Mouse (Mus musculus): Measurements from ENCODE around the gene Bmper. TPM values are rescaled to one million over a fixed set of nuclear protein-coding genes. Genes with fewer than 3 reads are reported as not detected.

Bmper gene
- total and polyA plus RNA-seq, 3 experiments = 0.11 TPM; not detected in 2

DNA sequence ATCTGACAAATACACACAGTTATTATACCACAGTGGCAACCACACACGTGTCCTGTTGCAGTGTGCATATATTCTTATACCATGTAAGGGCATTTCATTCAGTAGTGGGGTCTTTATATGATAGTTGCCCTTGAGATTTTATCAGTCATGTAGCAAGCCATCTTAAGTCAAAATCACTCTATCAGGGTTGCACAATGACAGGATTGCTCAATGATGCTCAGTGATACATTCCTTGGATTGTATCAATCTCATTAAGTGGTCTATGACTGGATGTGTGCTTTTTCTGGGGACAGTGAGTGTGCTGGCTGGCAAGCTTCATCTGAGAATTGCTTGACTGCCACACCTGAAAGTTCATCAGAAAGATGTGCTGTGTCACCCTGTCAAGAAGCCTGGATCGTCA is 135.2 kb downstream of the Bmper start:
- no peaks in the 10 kb centered on the region for H3K27me3 ChIP-seq (ENCODE audit: insufficient read depth, low read length)
- H3K36me3 ChIP-seq (replicated peaks) = no peaks in the 10 kb centered on the region
- H3K9me3 ChIP-seq (replicated peaks) = no peaks in the 10 kb centered on the region
- no peak overlapping the region for H3K4me3 ChIP-seq (ENCODE audit: low read depth, low read length)
- H3K4me1 ChIP-seq (ENCODE audit: insufficient read depth, low read depth, low read length) = no peaks in the 10 kb centered on the region
- ATAC-seq (ENCODE audit: extremely low read depth, insufficient number of reproducible peaks, low FRiP score, poor library complexity, severe bottlenecking) (no peak), DNase-seq (ENCODE audit: low spot score) (no peak)
- TF ChIP-seq GATA2 (IDR thresholded peaks at IDR 0.05; ENCODE audit: borderline replicate concordance, low read depth, low read length) (no peak), GATA1 (IDR thresholded peaks at IDR 0.05; ENCODE audit: borderline replicate concordance, low read length) (no peak)

DNA sequence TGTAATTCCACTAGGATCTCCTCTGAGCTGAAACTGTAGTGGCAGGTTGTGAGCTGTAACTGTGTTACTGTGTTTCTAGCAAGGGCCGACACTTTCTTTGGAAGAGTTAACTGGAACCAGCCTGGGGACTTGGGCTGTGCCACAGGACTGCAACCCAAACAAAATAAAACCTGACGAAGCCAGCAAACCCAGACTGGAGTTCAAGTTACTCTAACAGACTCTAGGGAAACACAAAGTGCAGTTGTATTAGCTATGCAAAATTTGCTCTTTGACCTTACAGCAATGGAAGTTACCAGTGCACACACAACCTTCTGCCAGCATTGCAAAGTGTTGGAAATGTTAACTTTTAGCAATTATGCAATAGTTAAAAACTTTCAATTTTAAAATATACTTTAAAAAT is 140.3 kb downstream of the Bmper start:
- Histone ChIP-seq H3K9me3 (replicated peaks) (no peaks in the 10 kb centered on the region), H3K4me3 (ENCODE audit: low read depth, low read length) (no peak overlapping the region), H3K36me3 (replicated peaks) (no peaks in the 10 kb centered on the region), H3K4me1 (ENCODE audit: insufficient read depth, low read depth, low read length) (no peaks in the 10 kb centered on the region), H3K27me3 (ENCODE audit: insufficient read depth, low read length) (no peaks in the 10 kb centered on the region)
- TF ChIP-seq GATA2 (IDR thresholded peaks at IDR 0.05; ENCODE audit: borderline replicate concordance, low read depth, low read length) (no peak), CTCF (IDR thresholded peaks at IDR 0.05; ENCODE audit: low read depth, low read length) (no peak), POLR2AphosphoS5 (IDR thresholded peaks at IDR 0.05; ENCODE audit: insufficient replicate concordance, low read depth, low read length) (no peak), GATA1 (IDR thresholded peaks at IDR 0.05; ENCODE audit: borderline replicate concordance, low read length) (no peak), TAL1 (conservative IDR thresholded peaks at IDR 0.05; ENCODE audit: low read depth, low read length) (no peak)
- no peak for DNase-seq (ENCODE audit: low spot score)
- ATAC-seq (ENCODE audit: extremely low read depth, insufficient number of reproducible peaks, low FRiP score, poor library complexity, severe bottlenecking) = no peak

DNA sequence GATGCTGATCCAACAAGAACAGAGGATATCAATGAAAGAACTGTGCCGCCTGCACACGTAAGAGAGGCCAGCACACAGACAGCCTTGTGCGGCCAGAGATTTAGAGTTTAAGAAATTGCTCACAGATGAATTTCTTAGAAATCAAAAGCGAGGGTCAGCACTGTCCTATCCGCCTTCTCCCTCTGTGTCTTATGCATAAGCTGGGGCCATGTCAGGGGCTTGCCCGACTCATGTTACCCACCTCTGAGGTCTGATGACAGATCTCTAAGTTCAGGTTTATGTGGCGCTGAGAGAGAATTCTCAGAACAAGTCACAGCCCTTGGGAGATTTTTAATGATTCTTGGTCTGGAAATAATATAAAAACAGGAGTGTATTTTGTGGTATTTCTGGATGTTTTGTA is 140.7 kb downstream of the Bmper start:
- H3K4me3 ChIP-seq (ENCODE audit: low read depth, low read length) = no peak overlapping the region
- H3K9me3 ChIP-seq (replicated peaks) = no peaks in the 10 kb centered on the region
- no peaks in the 10 kb centered on the region for H3K27me3 ChIP-seq (ENCODE audit: insufficient read depth, low read length)
- TF ChIP-seq GATA1 (IDR thresholded peaks at IDR 0.05; ENCODE audit: borderline replicate concordance, low read length) (no peak), GATA2 (IDR thresholded peaks at IDR 0.05; ENCODE audit: borderline replicate concordance, low read depth, low read length) (no peak), CTCF (IDR thresholded peaks at IDR 0.05; ENCODE audit: low read depth, low read length) (no peak), TAL1 (conservative IDR thresholded peaks at IDR 0.05; ENCODE audit: low read depth, low read length) (no peak), POLR2AphosphoS5 (IDR thresholded peaks at IDR 0.05; ENCODE audit: insufficient replicate concordance, low read depth, low read length) (no peak)
- ATAC-seq (ENCODE audit: extremely low read depth, insufficient number of reproducible peaks, low FRiP score, poor library complexity, severe bottlenecking) = no peak
- no peaks in the 10 kb centered on the region for H3K36me3 ChIP-seq (replicated peaks)
- H3K4me1 ChIP-seq (ENCODE audit: insufficient read depth, low read depth, low read length) = no peaks in the 10 kb centered on the region
- no peak for DNase-seq (ENCODE audit: low spot score)

GRCm38 (mm10) chr9:23364047-23364446 is 141.2 kb downstream of the Bmper start:
- H3K4me1 ChIP-seq (ENCODE audit: insufficient read depth, low read depth, low read length) = no peaks in the 10 kb centered on the region
- H3K36me3 ChIP-seq (replicated peaks) = no peaks in the 10 kb centered on the region
- no peak for ATAC-seq (ENCODE audit: extremely low read depth, insufficient number of reproducible peaks, low FRiP score, poor library complexity, severe bottlenecking)
- no peaks in the 10 kb centered on the region for H3K9me3 ChIP-seq (replicated peaks)
- H3K27me3 ChIP-seq (ENCODE audit: insufficient read depth, low read length) = no peaks in the 10 kb centered on the region
- no peak overlapping the region for H3K4me3 ChIP-seq (ENCODE audit: low read depth, low read length)
- no peak for DNase-seq (ENCODE audit: low spot score)
- no peak for TF ChIP-seq TAL1 (conservative IDR thresholded peaks at IDR 0.05; ENCODE audit: low read depth, low read length)
- no peak for TF ChIP-seq POLR2AphosphoS5 (IDR thresholded peaks at IDR 0.05; ENCODE audit: insufficient replicate concordance, low read depth, low read length)
- no peak for TF ChIP-seq GATA1 (IDR thresholded peaks at IDR 0.05; ENCODE audit: borderline replicate concordance, low read length)
- TF ChIP-seq CTCF (IDR thresholded peaks at IDR 0.05; ENCODE audit: low read depth, low read length) = no peak
- TF ChIP-seq GATA2 (IDR thresholded peaks at IDR 0.05; ENCODE audit: borderline replicate concordance, low read depth, low read length) = no peak

DNA sequence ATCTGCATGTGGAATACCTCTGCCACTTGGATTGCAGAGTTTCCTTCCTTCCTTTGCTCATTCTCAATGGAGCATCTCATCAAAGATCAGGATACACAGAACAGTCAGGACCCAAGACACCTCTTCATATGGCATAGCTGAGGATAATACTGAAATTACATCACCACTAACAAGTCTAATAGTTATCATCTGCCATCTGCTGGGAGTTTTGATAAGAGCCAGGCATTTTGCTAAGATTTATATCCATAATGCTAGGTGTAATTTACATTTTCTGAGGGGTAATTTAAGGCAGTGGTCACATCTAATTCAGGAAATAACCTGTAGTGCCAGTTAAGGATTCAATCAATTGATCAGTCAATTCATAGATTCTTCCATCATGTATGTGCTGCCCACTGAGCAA is 145.2 kb downstream of the Bmper start:
- Histone ChIP-seq H3K4me3 (ENCODE audit: low read depth, low read length) (no peak overlapping the region), H3K9me3 (replicated peaks) (no peaks in the 10 kb centered on the region), H3K36me3 (replicated peaks) (no peaks in the 10 kb centered on the region), H3K27me3 (ENCODE audit: insufficient read depth, low read length) (no peaks in the 10 kb centered on the region), H3K4me1 (ENCODE audit: insufficient read depth, low read depth, low read length) (no peaks in the 10 kb centered on the region)
- no peak for ATAC-seq (ENCODE audit: extremely low read depth, insufficient number of reproducible peaks, low FRiP score, poor library complexity, severe bottlenecking)
- no peak for TF ChIP-seq GATA1 (IDR thresholded peaks at IDR 0.05; ENCODE audit: borderline replicate concordance, low read length)
- TF ChIP-seq POLR2AphosphoS5 (IDR thresholded peaks at IDR 0.05; ENCODE audit: insufficient replicate concordance, low read depth, low read length) = no peak
- no peak for TF ChIP-seq TAL1 (conservative IDR thresholded peaks at IDR 0.05; ENCODE audit: low read depth, low read length)
- no peak for TF ChIP-seq GATA2 (IDR thresholded peaks at IDR 0.05; ENCODE audit: borderline replicate concordance, low read depth, low read length)
- no peak for TF ChIP-seq CTCF (IDR thresholded peaks at IDR 0.05; ENCODE audit: low read depth, low read length)
- no peak for DNase-seq (ENCODE audit: low spot score)

GRCm38 (mm10) chr9:23374789-23375460 is 152.0 kb downstream of the Bmper start:
- Histone ChIP-seq H3K9me3 (replicated peaks) (no peaks in the 10 kb centered on the region), H3K36me3 (replicated peaks) (no peaks in the 10 kb centered on the region), H3K27me3 (ENCODE audit: insufficient read depth, low read length) (peaks cover 3% of the 10 kb centered on the region; the same call in 1 of the 2 replicates), H3K4me3 (ENCODE audit: low read depth, low read length) (no peak overlapping the region), H3K4me1 (ENCODE audit: insufficient read depth, low read depth, low read length) (no peaks in the 10 kb centered on the region)
- ATAC-seq (ENCODE audit: extremely low read depth, insufficient number of reproducible peaks, low FRiP score, poor library complexity, severe bottlenecking) (no peak), DNase-seq (ENCODE audit: low spot score) (no peak)
- TF ChIP-seq GATA1 (IDR thresholded peaks at IDR 0.05; ENCODE audit: borderline replicate concordance, low read length) (no peak), TAL1 (conservative IDR thresholded peaks at IDR 0.05; ENCODE audit: low read depth, low read length) (no peak), GATA2 (IDR thresholded peaks at IDR 0.05; ENCODE audit: borderline replicate concordance, low read depth, low read length) (no peak), POLR2AphosphoS5 (IDR thresholded peaks at IDR 0.05; ENCODE audit: insufficient replicate concordance, low read depth, low read length) (no peak), CTCF (IDR thresholded peaks at IDR 0.05; ENCODE audit: low read depth, low read length) (no peak)
